Mouse (Mus musculus): ENCODE measurements at regions not wholly inside any gene's neighbourhood (a gene's known extent, or its start where the extent isn't known, plus 50 kb on each side); places are given as distances from the start of the nearest gene placed in this dataset.

DNA sequence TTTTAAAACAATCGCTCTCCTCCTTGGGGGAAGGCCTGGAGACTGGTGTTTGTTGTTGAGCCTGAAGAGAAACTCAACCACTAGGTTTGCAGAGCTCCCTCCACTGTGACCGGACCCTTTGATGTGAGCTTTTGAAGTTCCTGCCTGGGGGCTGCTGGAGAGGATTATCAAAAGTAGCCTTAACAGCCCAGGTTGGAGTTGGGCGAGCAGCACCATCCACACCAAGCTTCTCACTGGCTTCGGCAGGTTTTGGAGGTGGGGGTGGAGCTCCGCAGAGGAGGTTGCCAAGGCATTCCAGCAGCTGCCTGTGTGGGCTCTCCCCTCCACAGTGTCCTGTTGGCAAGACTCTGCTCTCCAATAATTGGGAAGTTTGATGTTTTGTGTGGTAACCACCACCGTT lies 364.5 kb downstream of the Etnk1 start:
- peak; percentile 5 for DNase-seq
- intact Hi-C loops (cut with DNase I): no loop called here

DNA sequence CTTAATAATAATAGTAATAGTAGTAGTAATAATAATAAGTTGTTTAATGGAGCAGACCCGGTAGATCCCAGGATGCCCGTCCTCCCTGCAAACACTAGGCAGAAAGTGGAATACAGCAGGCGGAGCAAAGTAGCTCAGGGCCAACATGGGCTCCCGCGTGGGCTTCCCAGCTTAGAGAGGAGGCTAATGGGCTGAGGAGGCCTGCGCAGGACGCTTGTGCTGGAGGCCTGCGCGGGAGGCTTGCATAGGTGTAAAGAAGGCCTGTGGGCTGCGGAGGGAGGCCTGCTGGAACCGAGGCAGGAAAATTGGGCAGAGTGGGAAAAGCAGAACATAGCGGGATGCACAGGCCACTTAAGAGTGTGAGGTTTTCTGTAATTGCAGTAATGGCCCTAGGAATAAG lies 365.4 kb downstream of the Etnk1 start:
- intact Hi-C loops (cut with DNase I): no loop called here
- no peak for DNase-seq

- DNase-seq: no peak
- intact Hi-C loops (cut with DNase I): no loop called here
These were observed 368.2 kb downstream of the Etnk1 start for GRCm38 (mm10) chr6:143535265-143535664.

- intact Hi-C loops (cut with DNase I): no loop called here
- DNase-seq: no peak
These were observed 368.7 kb downstream of the Etnk1 start for GRCm38 (mm10) chr6:143535726-143536125.

DNA sequence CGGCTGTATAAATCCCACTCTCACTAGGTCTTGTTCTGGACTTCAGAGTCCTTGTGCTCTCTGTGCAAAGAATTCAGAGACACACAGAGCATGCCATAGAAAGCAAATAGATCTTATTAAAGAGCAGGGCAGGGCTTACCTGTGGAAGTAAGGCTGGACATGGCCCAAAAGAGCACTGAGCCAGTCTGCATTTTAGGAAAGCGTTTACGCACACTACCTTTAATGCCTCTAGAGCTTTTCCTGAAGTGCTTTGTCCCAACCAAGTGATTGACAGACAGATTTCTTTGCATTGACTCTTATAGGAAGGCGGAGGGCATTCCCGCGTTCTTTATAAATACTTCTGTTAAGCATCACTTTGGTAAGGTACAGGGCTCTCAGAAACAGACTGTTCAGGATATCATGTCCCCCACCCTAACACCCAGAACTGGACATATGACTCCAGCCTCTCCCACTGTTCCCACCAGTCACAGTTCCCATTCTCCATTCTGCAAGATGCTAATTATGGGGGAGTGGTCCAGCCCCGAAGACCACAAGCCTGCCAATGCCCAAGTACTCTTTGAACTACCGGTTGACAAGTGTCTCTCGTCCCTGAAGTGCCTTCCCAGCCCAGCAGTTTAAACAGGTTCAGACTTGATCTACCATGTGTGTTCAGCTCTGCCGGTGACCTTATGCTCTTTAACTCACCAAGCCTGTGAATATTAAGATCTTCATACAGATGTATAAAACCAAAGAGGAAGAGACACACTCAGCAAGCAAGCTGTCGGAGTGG lies 369.7 kb downstream of the Etnk1 start:
- intact Hi-C loops (cut with DNase I): no loop called here
- no peak for DNase-seq

- no peak for DNase-seq
- intact Hi-C loops (cut with DNase I): no loop called here
These were observed 380.4 kb downstream of the Etnk1 start for GRCm38 (mm10) chr6:143547406-143547903.

DNA sequence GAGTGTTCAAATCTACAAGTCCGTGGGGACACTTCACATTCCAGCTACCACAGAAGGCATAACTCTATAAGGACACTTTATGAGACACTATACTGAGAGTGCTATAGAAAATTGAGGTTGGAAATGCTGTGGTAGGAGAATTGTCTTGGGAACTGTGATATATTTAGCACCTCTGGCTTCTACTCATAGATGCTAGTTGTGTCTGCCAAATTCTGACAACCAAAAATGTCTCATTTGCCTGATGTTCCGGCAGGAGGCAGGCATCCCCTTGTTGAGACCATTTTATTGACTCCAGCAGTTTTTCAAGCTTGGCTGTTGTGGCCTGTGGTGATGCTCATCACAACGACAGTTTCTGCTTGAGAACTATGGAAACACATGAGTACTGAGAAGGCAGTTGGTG lies 387.9 kb downstream of the Etnk1 start:
- intact Hi-C loops (cut with DNase I): no loop called here
- DNase-seq: no peak

GRCm38 (mm10) chr6:143558046-143558884 lies 391.2 kb downstream of the Etnk1 start:
- intact Hi-C loops (cut with DNase I): no loop called here
- no peak for DNase-seq

GRCm38 (mm10) chr6:143559316-143559715 lies 392.3 kb downstream of the Etnk1 start:
- DNase-seq: no peak
- intact Hi-C loops (cut with DNase I): no loop called here

DNA sequence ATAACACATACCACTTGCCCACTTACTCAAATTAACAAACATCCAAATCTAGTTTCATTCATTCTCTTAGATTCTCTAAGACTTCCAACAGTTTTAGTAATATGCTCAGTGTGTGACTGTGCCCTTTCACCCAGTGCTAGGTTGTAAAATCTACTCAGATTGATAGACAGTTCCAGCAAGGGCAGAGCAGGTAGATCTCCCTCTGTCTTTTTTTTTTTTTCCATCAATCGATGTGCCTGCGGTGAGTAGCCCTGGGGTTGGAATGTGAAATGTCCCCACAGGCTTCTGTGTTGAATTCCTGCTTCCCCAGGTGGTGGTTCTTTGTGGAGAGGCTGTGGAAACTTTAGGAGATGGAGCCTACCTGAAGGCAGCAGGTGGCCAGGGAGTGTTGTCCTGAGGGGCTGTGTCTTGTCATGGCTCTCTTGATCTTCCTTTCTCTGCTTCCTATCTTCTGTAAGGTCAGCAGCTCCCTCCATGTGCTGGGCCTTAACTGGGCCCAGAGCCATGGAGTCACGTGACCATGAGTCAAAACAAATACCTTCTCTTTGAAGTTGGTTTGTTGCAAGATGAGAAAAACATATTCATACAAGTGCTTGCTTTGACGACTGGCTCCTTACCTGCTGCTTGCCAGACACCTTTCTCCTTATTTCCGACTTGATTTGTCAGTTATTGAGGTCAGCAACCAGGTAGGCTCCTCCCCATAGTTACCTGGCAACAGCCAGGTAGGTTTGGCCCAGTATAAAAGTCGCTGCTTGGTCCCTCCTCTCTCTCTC lies 394.5 kb downstream of the Etnk1 start:
- intact Hi-C loops (cut with DNase I): no loop called here
- DNase-seq: no peak

DNA sequence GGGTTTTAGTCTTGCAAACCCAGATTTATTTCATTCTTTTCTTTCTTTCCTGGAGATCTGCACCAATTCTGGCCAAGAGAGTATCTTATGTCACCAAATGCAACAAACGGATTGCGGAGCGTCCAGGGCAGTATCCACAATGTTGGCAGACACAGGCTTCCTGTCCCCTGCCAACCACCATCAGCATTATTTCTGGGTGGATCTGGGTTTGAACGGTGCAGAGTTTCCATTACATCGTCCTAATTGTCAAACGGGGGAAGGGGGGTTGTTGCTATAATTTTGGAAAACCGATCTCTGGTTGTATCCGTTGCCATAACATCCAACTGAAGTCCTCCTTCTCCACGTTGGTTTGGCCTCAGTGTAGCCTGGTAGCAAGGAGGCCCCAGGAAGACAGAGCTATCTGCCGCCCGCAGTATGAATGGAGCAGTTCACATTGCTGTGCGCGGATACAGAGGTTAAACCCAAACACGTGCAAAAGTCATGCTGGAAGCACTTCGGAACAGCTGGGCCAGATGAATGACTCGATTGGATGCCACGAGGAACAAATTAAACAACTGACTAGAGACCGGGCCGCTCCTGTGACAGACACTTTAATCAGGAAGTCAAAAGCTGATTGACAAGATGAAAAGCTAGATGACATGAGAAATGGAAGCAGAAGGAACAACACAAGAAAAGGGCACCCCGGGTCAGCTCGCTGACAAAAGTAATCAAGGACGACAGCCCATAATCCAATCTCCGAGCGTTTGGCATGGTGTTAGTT lies 404.5 kb downstream of the Etnk1 start:
- no peak for DNase-seq
- intact Hi-C loops (cut with DNase I): no loop called here

GRCm38 (mm10) chr6:143579223-143579622 lies 412.2 kb downstream of the Etnk1 start:
- DNase-seq: no peak
- intact Hi-C loops (cut with DNase I): no loop called here

DNA sequence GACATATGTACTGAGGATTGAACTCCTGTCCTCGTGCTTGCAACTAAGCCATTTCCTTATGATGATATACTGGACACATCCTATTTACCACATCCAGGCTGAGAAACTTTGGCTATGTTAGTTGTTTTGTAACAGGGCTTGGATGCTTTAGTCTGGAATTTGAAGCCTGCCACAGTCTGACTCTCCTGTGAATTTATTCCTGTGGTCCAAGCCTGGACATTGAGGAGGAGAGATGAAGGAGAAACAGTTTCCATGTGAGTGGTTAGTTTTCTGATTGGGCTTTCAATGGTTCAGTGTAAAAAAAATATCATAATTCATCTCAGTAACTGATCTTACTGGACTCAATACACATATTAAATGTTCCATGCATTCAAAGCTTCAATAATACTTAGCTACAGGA lies 422.6 kb downstream of the Etnk1 start:
- intact Hi-C loops (cut with DNase I): no loop called here
- no peak for DNase-seq

DNA sequence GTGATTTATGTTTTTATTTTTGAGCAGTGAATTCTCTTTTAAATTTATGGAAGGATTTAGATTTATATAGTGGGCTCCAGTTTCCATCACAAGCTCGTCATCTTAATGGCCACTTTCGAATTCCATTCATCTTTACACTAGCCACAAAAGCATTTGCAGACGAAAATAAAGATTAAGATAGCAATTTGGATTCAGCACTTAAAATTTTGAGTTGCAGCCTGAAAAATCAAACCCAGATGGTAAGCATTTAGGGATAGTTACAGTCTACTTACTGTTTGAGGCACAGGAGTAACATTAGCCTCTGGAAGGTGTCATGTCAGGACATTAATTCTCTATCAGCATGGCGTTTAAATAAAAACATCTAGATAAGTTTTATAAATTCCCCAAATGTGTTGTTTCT lies 423.2 kb downstream of the Etnk1 start:
- intact Hi-C loops (cut with DNase I): no loop called here
- no peak for DNase-seq

DNA sequence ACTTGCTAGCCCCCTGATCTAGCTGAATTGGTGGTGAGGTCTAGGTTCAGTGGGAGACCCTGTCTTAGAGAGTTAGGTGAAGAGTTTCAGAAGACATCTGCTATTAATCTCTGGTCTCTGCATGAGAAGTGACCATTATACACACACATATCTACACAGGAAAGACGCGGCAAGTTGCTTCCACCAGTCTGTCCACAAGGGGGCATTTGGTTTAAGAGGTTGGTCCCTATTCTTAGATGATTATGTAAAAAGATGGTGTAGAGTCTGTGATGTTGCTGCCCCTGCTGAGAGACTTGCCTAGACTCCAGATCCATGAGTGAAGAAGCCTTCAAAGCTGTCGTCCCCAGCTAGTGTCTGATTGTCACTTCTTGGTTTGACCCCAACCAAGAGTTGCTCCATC lies 425.5 kb downstream of the Etnk1 start:
- intact Hi-C loops (cut with DNase I): no loop called here
- no peak for DNase-seq

GRCm38 (mm10) chr6:143595486-143595885 lies 428.5 kb downstream of the Etnk1 start:
- intact Hi-C loops (cut with DNase I): no loop called here
- no peak for DNase-seq

- intact Hi-C loops (cut with DNase I): no loop called here
- DNase-seq: peak; percentile 30
These were observed 430.4 kb downstream of the Etnk1 start for GRCm38 (mm10) chr6:143597414-143597813.

DNA sequence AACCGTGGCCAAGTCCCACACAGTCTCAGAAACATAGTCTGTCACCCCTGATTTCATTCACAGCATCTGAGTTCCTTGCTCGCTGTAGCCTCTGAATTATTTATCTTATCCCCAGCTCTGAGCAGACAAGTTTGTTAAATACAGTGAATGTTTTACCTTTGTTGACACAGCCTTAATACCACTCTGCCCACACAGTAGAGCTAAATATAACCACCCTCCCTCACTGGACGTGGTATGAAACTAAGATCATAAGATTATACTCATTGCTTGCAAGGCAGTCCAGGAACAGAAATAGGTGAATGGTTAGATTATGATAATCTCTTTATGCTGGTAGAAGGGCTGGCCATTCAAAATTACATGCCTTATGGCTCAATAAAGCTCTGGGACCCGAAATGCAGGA lies 431.9 kb downstream of the Etnk1 start:
- intact Hi-C loops (cut with DNase I): no loop called here
- no peak for DNase-seq

GRCm38 (mm10) chr6:143609100-143609499 lies 442.1 kb downstream of the Etnk1 start:
- intact Hi-C loops (cut with DNase I): no loop called here
- DNase-seq: no peak

GRCm38 (mm10) chr6:143612966-143613365 lies 445.9 kb downstream of the Etnk1 start:
- intact Hi-C loops (cut with DNase I): no loop called here
- no peak for DNase-seq
